Mouse (Mus musculus) megakaryocyte, adult 5-6 weeks (primary cell): ENCODE measurements around the gene Olfr323. TPM values are rescaled to one million over a fixed set of nuclear protein-coding genes. Genes with fewer than 3 reads are reported as not detected.

Experiments used
- ATAC-seq: 2 replicates; pipeline ENCODE4 v1.8.0; 2016; ENCODE audit warnings: mild to moderate bottlenecking, inconsistent platforms; ENCODE audit not compliant: poor library complexity, severe bottlenecking
- total RNA-seq, 2 experiments: library from RNA; stranded (forward) in 1 of 2; stranded (reverse) in 1 of 2; fragments of 153-499, 151-499 nt in 1 of 2; fragments of 221-1000, 200-1000 nt in 1 of 2; gene quantifications; 2 replicates each; pipeline versions ENCODE4 v1.2.3 to v1.2.4; 2015 to 2017

Gene Olfr323
- total RNA-seq (2015) = not detected in 2 replicates
- not detected in 2 replicates for total RNA-seq (2017)

- ATAC-seq = no peak
Measured at GRCm38 (mm10) chr11:58630401-58630800, at the start of gene Olfr323. Gene Olfr323 (minus strand): TSS chr11:58630501.

- no peak for ATAC-seq
Measured at GRCm38 (mm10) chr11:58671825-58672224, 41.5 kb upstream of the Olfr323 start.

- no peak for ATAC-seq
Measured at GRCm38 (mm10) chr11:58669252-58669651, 39.0 kb upstream of the Olfr323 start.

- ATAC-seq = no peak
Measured at GRCm38 (mm10) chr11:58658596-58658995, 28.3 kb upstream of the Olfr323 start, which contains the start of gene Olfr322. Gene Olfr322 (plus strand): TSS chr11:58658782.

GRCm38 (mm10) chr11:58655151-58655550 is 24.9 kb upstream of the Olfr323 start:
- ATAC-seq = no peak

- ATAC-seq = peak; percentile 66; the same call in 1 of the 2 replicates
Measured at GRCm38 (mm10) chr11:58643350-58643749, 13.0 kb upstream of the Olfr323 start.

- no peak; the same call in 1 of the 2 replicates for ATAC-seq
Measured at GRCm38 (mm10) chr11:58641638-58642358, 11.5 kb upstream of the Olfr323 start.

- ATAC-seq = no peak
Measured at GRCm38 (mm10) chr11:58641057-58641456, 10.8 kb upstream of the Olfr323 start.

GRCm38 (mm10) chr11:58640272-58640867 is 10.1 kb upstream of the Olfr323 start, which contains the start of gene Trim58:
Gene Trim58 (plus strand): TSS chr11:58640465.
- ATAC-seq = peak; percentile 34

GRCm38 (mm10) chr11:58638176-58638701 is 7.9 kb upstream of the Olfr323 start:
- no peak for ATAC-seq

GRCm38 (mm10) chr11:58636376-58636977 is 6.2 kb upstream of the Olfr323 start:
- ATAC-seq = peak; percentile 87

- ATAC-seq = no peak
Measured at GRCm38 (mm10) chr11:58634878-58635277, 4.6 kb upstream of the Olfr323 start.

GRCm38 (mm10) chr11:58626146-58626545 is 4.2 kb downstream of the Olfr323 start:
- peak; percentile 67; the same call in 1 of the 2 replicates for ATAC-seq

GRCm38 (mm10) chr11:58618793-58619192 is 11.5 kb downstream of the Olfr323 start:
- ATAC-seq = no peak

GRCm38 (mm10) chr11:58618369-58618768 is 11.9 kb downstream of the Olfr323 start:
- no peak for ATAC-seq

GRCm38 (mm10) chr11:58615975-58616374 is 14.3 kb downstream of the Olfr323 start, which contains the start of gene 2210407C18Rik:
Gene 2210407C18Rik (minus strand): TSS chr11:58616075.
- ATAC-seq = no peak

- ATAC-seq = no peak
Measured at GRCm38 (mm10) chr11:58614526-58614925, 15.8 kb downstream of the Olfr323 start.

GRCm38 (mm10) chr11:58613359-58613758 is 16.9 kb downstream of the Olfr323 start:
- no peak for ATAC-seq

GRCm38 (mm10) chr11:58607030-58607429 is 23.3 kb downstream of the Olfr323 start:
- ATAC-seq = no peak

GRCm38 (mm10) chr11:58606177-58606919 is 24.0 kb downstream of the Olfr323 start:
- ATAC-seq = no peak

- ATAC-seq = no peak
Measured at GRCm38 (mm10) chr11:58605228-58605627, 25.1 kb downstream of the Olfr323 start.
